Mouse (Mus musculus): ENCODE results near the gene Ncoa3. TPM values are rescaled to one million over a fixed set of nuclear protein-coding genes. Genes with fewer than 3 reads are reported as not detected.

Gene Ncoa3
- polyA plus RNA-seq, 1 experiment from 2014 or later, result 18.2 TPM

- H3K9me3 ChIP-seq (ENCODE audit: control insufficient read depth, low read length), result no peaks in the 10 kb centered on the region
- DNase-seq (no peak), ATAC-seq (ENCODE audit: low FRiP score, low TSS enrichment) (no peak)
- WGBS, result 86% methylated on average over 2 of the region's 2 CpGs
- no peak overlapping the region for H3K4me3 ChIP-seq (replicated peaks; ENCODE audit: low read depth, low read length)
- H3K27ac ChIP-seq (replicated peaks; ENCODE audit: low read depth, low read length), result 0 out of 2 replicates have a peak overlapping the region, but pooled peaks have one; percentile 41
- H3K4me2 ChIP-seq (ENCODE audit: low read length), result no peak overlapping the region
- H3K4me1 ChIP-seq (ENCODE audit: control insufficient read depth, insufficient read depth, low read length), result peaks cover 29% of the 10 kb centered on the region
- H3K27me3 ChIP-seq (ENCODE audit: control insufficient read depth, insufficient read depth, low read length), result no peaks in the 10 kb centered on the region
- H3K9ac ChIP-seq (replicated peaks; ENCODE audit: low read length), result no peak overlapping the region
- H3K36me3 ChIP-seq (ENCODE audit: control insufficient read depth, insufficient read depth, low read length), result no peaks in the 10 kb centered on the region
These were observed 27.6 kb downstream of the Ncoa3 start for GRCm38 (mm10) chr2:166020026-166020425.

GRCm38 (mm10) chr2:166021073-166021610 lies 28.7 kb downstream of the Ncoa3 start:
- Histone ChIP-seq H3K36me3 (ENCODE audit: control insufficient read depth, insufficient read depth, low read length) (no peaks in the 10 kb centered on the region), H3K4me1 (ENCODE audit: control insufficient read depth, insufficient read depth, low read length) (peaks cover 31% of the 10 kb centered on the region), H3K27me3 (ENCODE audit: control insufficient read depth, insufficient read depth, low read length) (no peaks in the 10 kb centered on the region), H3K27ac (replicated peaks; ENCODE audit: low read depth, low read length) (peak overlapping the region; percentile 92), H3K9me3 (ENCODE audit: control insufficient read depth, low read length) (no peaks in the 10 kb centered on the region), H3K9ac (replicated peaks; ENCODE audit: low read length) (no peak overlapping the region; the same call in 1 of the 2 replicates), H3K4me3 (replicated peaks; ENCODE audit: low read depth, low read length) (no peak overlapping the region), H3K4me2 (ENCODE audit: low read length) (peak overlapping the region; percentile 13)
- WGBS, result 9% methylated on average over 4 of the region's 4 CpGs
- peak; percentile 65 for DNase-seq
- no peak; the same call in 1 of the 2 replicates for ATAC-seq (ENCODE audit: low FRiP score, low TSS enrichment)

DNA sequence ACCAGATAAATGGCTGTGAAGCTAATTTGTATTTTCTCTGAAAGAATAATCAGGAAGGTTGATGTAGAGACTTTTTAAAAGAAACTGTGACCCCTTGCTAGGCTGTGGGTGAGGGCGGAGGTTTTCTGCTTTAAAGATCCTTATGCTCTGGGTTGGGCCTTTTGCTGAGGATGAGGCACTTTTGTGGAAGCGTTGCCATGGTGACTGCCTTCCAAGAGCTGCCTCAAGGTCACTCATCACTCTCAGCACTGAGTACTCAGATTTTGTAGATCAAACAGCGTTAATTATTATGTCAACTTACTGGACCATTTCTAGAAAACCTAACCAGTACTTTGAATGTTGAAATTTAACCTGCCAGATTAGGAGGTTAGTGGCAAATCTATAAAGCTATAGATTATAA lies 29.2 kb downstream of the Ncoa3 start:
- WGBS, result 5% methylated on average over 3 of the region's 3 CpGs
- H3K9ac ChIP-seq (replicated peaks; ENCODE audit: low read length), result no peak overlapping the region; the same call in 1 of the 2 replicates

DNA sequence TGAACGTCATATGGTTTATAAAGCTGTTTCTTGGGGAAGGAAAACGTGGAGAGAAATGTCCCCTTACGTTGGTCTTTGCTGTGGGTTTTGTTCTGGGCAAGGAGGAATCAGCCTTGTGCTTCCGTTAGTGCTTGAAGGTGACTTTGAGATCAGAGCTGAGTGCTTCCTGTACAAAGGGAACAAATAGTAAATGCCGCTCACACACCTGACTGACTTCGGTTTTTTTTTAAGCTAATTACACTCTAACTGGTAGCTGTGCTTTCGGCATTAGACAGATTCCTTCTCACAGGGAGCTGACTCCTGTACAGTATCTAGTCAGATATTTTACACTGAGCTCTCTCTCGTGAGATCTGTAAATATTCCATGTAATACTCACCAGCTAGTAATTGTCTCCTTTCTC lies 29.9 kb downstream of the Ncoa3 start:
- Histone ChIP-seq H3K9me3 (ENCODE audit: control insufficient read depth, low read length) (no peaks in the 10 kb centered on the region), H3K27me3 (ENCODE audit: control insufficient read depth, insufficient read depth, low read length) (no peaks in the 10 kb centered on the region), H3K4me3 (replicated peaks; ENCODE audit: low read depth, low read length) (no peak overlapping the region), H3K27ac (replicated peaks; ENCODE audit: low read depth, low read length) (peak overlapping the region; percentile 92), H3K9ac (replicated peaks; ENCODE audit: low read length) (no peak overlapping the region), H3K36me3 (ENCODE audit: control insufficient read depth, insufficient read depth, low read length) (no peaks in the 10 kb centered on the region), H3K4me2 (ENCODE audit: low read length) (peak overlapping the region; percentile 14; the same call in 1 of the 2 replicates), H3K4me1 (ENCODE audit: control insufficient read depth, insufficient read depth, low read length) (peaks cover 31% of the 10 kb centered on the region)
- 29% methylated on average over 8 of the region's 8 CpGs for WGBS
- no peak for ATAC-seq (ENCODE audit: low FRiP score, low TSS enrichment)
- peak; percentile 61 for DNase-seq

More for the DNA sequence above, 29.2 kb downstream of the Ncoa3 start:
- Histone ChIP-seq H3K4me1 (ENCODE audit: control insufficient read depth, insufficient read depth, low read length) (peaks cover 31% of the 10 kb centered on the region), H3K27me3 (ENCODE audit: control insufficient read depth, insufficient read depth, low read length) (no peaks in the 10 kb centered on the region), H3K4me2 (ENCODE audit: low read length) (peak overlapping the region; percentile 13), H3K27ac (replicated peaks; ENCODE audit: low read depth, low read length) (peak overlapping the region; percentile 92), H3K9me3 (ENCODE audit: control insufficient read depth, low read length) (no peaks in the 10 kb centered on the region), H3K36me3 (ENCODE audit: control insufficient read depth, insufficient read depth, low read length) (no peaks in the 10 kb centered on the region), H3K4me3 (replicated peaks; ENCODE audit: low read depth, low read length) (no peak overlapping the region)
- DNase-seq (peak; percentile 91), ATAC-seq (ENCODE audit: low FRiP score, low TSS enrichment) (peak; percentile 43; the same call in 1 of the 2 replicates)

GRCm38 (mm10) chr2:166024079-166024478 lies 31.6 kb downstream of the Ncoa3 start:
- WGBS, result 94% methylated on average over 3 of the region's 3 CpGs
- no peaks in the 10 kb centered on the region for H3K36me3 ChIP-seq (ENCODE audit: control insufficient read depth, insufficient read depth, low read length)
- no peak overlapping the region for H3K4me3 ChIP-seq (replicated peaks; ENCODE audit: low read depth, low read length)
- no peak for ATAC-seq (ENCODE audit: low FRiP score, low TSS enrichment)
- H3K27ac ChIP-seq (replicated peaks; ENCODE audit: low read depth, low read length), result 0 out of 2 replicates have a peak overlapping the region, but pooled peaks have one; percentile 38
- DNase-seq, result no peak
- peaks cover 33% of the 10 kb centered on the region for H3K4me1 ChIP-seq (ENCODE audit: control insufficient read depth, insufficient read depth, low read length)
- H3K9me3 ChIP-seq (ENCODE audit: control insufficient read depth, low read length), result no peaks in the 10 kb centered on the region
- no peaks in the 10 kb centered on the region for H3K27me3 ChIP-seq (ENCODE audit: control insufficient read depth, insufficient read depth, low read length)
- H3K9ac ChIP-seq (replicated peaks; ENCODE audit: low read length), result no peak overlapping the region
- H3K4me2 ChIP-seq (ENCODE audit: low read length), result no peak overlapping the region

GRCm38 (mm10) chr2:166024621-166025020 lies 32.2 kb downstream of the Ncoa3 start:
- H3K9ac ChIP-seq (replicated peaks; ENCODE audit: low read length), result no peak overlapping the region
- 77% methylated on average over 4 of the region's 4 CpGs for WGBS
- no peak for DNase-seq
- H3K27me3 ChIP-seq (ENCODE audit: control insufficient read depth, insufficient read depth, low read length), result no peaks in the 10 kb centered on the region
- H3K4me2 ChIP-seq (ENCODE audit: low read length), result no peak overlapping the region
- no peak overlapping the region for H3K4me3 ChIP-seq (replicated peaks; ENCODE audit: low read depth, low read length)
- H3K27ac ChIP-seq (replicated peaks; ENCODE audit: low read depth, low read length), result no peak overlapping the region
- no peaks in the 10 kb centered on the region for H3K36me3 ChIP-seq (ENCODE audit: control insufficient read depth, insufficient read depth, low read length)
- H3K4me1 ChIP-seq (ENCODE audit: control insufficient read depth, insufficient read depth, low read length), result peaks cover 34% of the 10 kb centered on the region
- no peak for ATAC-seq (ENCODE audit: low FRiP score, low TSS enrichment)
- H3K9me3 ChIP-seq (ENCODE audit: control insufficient read depth, low read length), result no peaks in the 10 kb centered on the region

DNA sequence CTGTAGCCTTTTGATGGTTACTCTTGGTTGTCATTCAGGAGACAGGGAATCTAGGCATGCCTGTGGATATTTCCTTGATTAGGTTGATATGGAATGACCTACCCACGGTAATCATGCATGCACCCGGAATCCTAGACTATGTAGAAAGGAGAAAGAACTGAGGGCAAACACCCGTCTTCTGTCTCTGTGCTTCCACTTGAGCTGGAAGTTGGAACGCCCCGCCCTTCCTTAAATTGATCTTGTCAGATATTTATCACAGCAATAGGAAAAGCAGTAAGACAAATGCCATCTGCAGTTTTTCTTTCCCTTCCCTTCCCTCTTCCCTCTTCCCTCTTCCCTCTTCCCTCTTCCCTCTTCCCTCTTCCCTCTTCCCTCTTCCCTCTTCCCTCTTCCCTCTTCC lies 33.5 kb downstream of the Ncoa3 start:
- no peaks in the 10 kb centered on the region for H3K9me3 ChIP-seq (ENCODE audit: control insufficient read depth, low read length)
- H3K27ac ChIP-seq (replicated peaks; ENCODE audit: low read depth, low read length), result no peak overlapping the region
- H3K4me3 ChIP-seq (replicated peaks; ENCODE audit: low read depth, low read length), result no peak overlapping the region
- no peak overlapping the region for H3K9ac ChIP-seq (replicated peaks; ENCODE audit: low read length)
- no peak for ATAC-seq (ENCODE audit: low FRiP score, low TSS enrichment)
- H3K27me3 ChIP-seq (ENCODE audit: control insufficient read depth, insufficient read depth, low read length), result no peaks in the 10 kb centered on the region
- H3K4me1 ChIP-seq (ENCODE audit: control insufficient read depth, insufficient read depth, low read length), result peaks cover 40% of the 10 kb centered on the region
- DNase-seq, result no peak
- WGBS, result 92% methylated on average over 5 of the region's 5 CpGs
- no peak overlapping the region for H3K4me2 ChIP-seq (ENCODE audit: low read length)
- no peaks in the 10 kb centered on the region for H3K36me3 ChIP-seq (ENCODE audit: control insufficient read depth, insufficient read depth, low read length)

- no peak overlapping the region for H3K4me2 ChIP-seq (ENCODE audit: low read length)
- 96% methylated on average over 3 of the region's 3 CpGs for WGBS
- no peaks in the 10 kb centered on the region for H3K9me3 ChIP-seq (ENCODE audit: control insufficient read depth, low read length)
- peaks cover 29% of the 10 kb centered on the region for H3K4me1 ChIP-seq (ENCODE audit: control insufficient read depth, insufficient read depth, low read length)
- no peak overlapping the region for H3K4me3 ChIP-seq (replicated peaks; ENCODE audit: low read depth, low read length)
- H3K9ac ChIP-seq (replicated peaks; ENCODE audit: low read length), result no peak overlapping the region
- no peak overlapping the region for H3K27ac ChIP-seq (replicated peaks; ENCODE audit: low read depth, low read length)
- no peaks in the 10 kb centered on the region for H3K36me3 ChIP-seq (ENCODE audit: control insufficient read depth, insufficient read depth, low read length)
- H3K27me3 ChIP-seq (ENCODE audit: control insufficient read depth, insufficient read depth, low read length), result no peaks in the 10 kb centered on the region
- ATAC-seq (ENCODE audit: low FRiP score, low TSS enrichment), result no peak
- DNase-seq, result no peak
These were observed 35.4 kb downstream of the Ncoa3 start for GRCm38 (mm10) chr2:166027834-166028233.

GRCm38 (mm10) chr2:166029232-166029631 lies 36.8 kb downstream of the Ncoa3 start:
- DNase-seq, result peak; percentile 50
- ATAC-seq (ENCODE audit: low FRiP score, low TSS enrichment), result no peak
- no peak overlapping the region for H3K4me3 ChIP-seq (replicated peaks; ENCODE audit: low read depth, low read length)
- H3K9ac ChIP-seq (replicated peaks; ENCODE audit: low read length), result no peak overlapping the region
- peaks cover 26% of the 10 kb centered on the region for H3K4me1 ChIP-seq (ENCODE audit: control insufficient read depth, insufficient read depth, low read length)
- H3K36me3 ChIP-seq (ENCODE audit: control insufficient read depth, insufficient read depth, low read length), result no peaks in the 10 kb centered on the region
- WGBS, result 54% methylated on average over 4 of the region's 4 CpGs
- H3K27me3 ChIP-seq (ENCODE audit: control insufficient read depth, insufficient read depth, low read length), result no peaks in the 10 kb centered on the region
- no peaks in the 10 kb centered on the region for H3K9me3 ChIP-seq (ENCODE audit: control insufficient read depth, low read length)
- peak overlapping the region; percentile 27 for H3K27ac ChIP-seq (replicated peaks; ENCODE audit: low read depth, low read length)
- H3K4me2 ChIP-seq (ENCODE audit: low read length), result no peak overlapping the region

Data from midbrain, embryonic 14.5 days (tissue).